Mouse (Mus musculus) E14TG2a.4 (cell line): ENCODE measurements around the gene Grb10.

ENCODE experiments used
- H3K27me3 ChIP-seq: 2 replicates; pipeline ENCODE4 v1.6.1; 2014; ENCODE audit warnings: low read length, control low read depth; ENCODE audit not compliant: insufficient read depth
- H3K36me3 ChIP-seq: 2 replicates; pipeline ENCODE4 v1.6.1; 2014; ENCODE audit warnings: low read length, control low read depth; ENCODE audit not compliant: insufficient read depth
- H3K4me1 ChIP-seq: replicated peaks from 2 replicates; pipeline ENCODE4 v1.6.1; 2014; ENCODE audit warnings: low read depth, low read length, control low read depth
- H3K4me3 ChIP-seq: replicated peaks from 2 replicates; pipeline ENCODE4 v1.5.1; 2014; ENCODE audit warnings: mild to moderate bottlenecking, low read length
- H3K9me3 ChIP-seq: 2 replicates; pipeline ENCODE4 v1.6.1; 2014; ENCODE audit warnings: low read length, control low read depth
- CTCF ChIP-seq: conservative IDR thresholded peaks from 2 replicates; pipeline ENCODE4 v1.5.1; 2014; ENCODE audit warnings: low read length
- NANOG ChIP-seq: IDR thresholded peaks from 2 replicates; pipeline ENCODE4 v1.6.1; 2014; ENCODE audit warnings: borderline replicate concordance, low read length, mixed read lengths
- POU5F1 ChIP-seq: IDR thresholded peaks from 2 replicates; pipeline ENCODE4 v1.6.1; 2014; ENCODE audit warnings: low read length, borderline replicate concordance

Gene Grb10

DNA sequence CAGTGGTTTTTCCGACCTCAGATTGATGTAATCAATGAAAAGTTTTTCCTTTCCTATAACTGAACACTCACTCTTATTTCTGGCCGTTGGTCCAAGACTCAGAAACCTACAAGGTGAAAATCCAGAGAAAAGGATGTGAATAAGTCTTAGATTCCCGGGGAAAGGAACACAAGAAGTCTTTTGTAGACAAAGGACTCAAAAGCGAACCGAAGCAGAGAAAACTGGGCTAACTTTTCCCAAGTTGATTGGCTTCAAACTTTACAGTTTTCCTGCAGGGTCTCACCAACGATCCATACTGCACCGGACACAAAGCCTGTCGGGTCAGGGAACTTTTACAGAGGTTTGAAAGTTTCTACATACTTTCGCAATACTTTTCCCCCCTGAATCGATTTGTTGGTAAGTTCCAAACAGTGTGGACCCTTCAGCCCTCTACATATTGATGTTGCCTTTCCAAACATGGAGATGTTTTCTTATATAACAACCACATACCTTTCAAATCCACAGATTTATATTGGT lies at the start of gene Grb10:
Gene Grb10, minus strand, starts transcription at position 214 of the 516 bp plus-strand sequence.
- H3K4me1 ChIP-seq: peaks cover 7% of the 10 kb centered on the region; the same call in 1 of the 2 replicates
- peaks cover 90% of the 10 kb centered on the region for H3K27me3 ChIP-seq
- H3K4me3 ChIP-seq: peak within 1 kb of the TSS; percentile 76
- TF ChIP-seq CTCF (no peak), POU5F1 (no peak)
- H3K36me3 ChIP-seq: no peaks in the 10 kb centered on the region
- H3K9me3 ChIP-seq: no peaks in the 10 kb centered on the region; the same call in 1 of the 2 replicates

DNA sequence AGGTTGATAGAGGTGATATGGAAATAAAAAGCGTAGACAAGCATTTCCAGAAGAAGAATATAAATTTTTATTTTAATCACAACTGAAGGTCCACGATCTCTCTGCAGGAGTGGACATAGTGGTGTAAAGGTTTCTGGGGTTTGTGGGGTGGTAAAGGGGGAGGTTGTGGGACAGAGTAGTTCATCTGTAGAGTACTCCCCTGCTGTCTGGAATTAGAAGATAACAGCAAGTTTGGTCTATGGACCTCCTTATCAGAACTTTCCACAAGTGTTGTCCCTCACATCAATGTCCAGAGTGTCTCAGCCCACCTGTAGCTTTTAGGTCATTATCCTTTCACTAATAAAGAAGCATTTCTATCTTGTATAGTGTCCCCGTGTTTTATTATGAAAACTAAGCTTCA lies 43.2 kb upstream of the Grb10 start:
- no peak for TF ChIP-seq NANOG
- no peak for TF ChIP-seq POU5F1
- no peak for TF ChIP-seq CTCF
- Histone ChIP-seq H3K4me1 (no peaks in the 10 kb centered on the region), H3K4me3 (no peak overlapping the region), H3K9me3 (no peaks in the 10 kb centered on the region), H3K27me3 (0 out of 2 replicates have a peak, but pooled peaks cover 6% of the 10 kb centered on the region), H3K36me3 (no peaks in the 10 kb centered on the region)

DNA sequence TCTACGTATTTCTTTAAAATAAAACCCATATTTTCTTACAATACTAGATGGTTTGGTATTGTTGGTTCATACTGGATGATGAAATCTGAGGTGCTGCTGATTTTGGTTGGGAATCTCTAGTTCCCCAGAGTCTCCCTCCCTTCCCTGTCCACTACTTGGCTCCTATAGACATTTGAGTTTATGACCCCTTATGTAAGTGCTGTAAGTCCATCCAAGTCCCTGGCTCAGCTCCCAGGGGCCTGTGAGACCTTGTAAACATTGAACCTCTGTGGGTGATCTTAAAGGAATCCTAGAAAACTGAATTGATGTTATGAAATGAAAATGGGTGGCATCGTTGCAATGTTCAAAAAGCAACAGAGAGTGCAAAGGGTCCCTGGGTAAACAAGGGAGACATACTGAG lies 40.7 kb upstream of the Grb10 start:
- no peaks in the 10 kb centered on the region for H3K36me3 ChIP-seq
- 0 out of 2 replicates have a peak, but pooled peaks cover 5% of the 10 kb centered on the region for H3K9me3 ChIP-seq
- H3K4me3 ChIP-seq: no peak overlapping the region
- 0 out of 2 replicates have a peak, but pooled peaks cover 6% of the 10 kb centered on the region for H3K27me3 ChIP-seq
- TF ChIP-seq NANOG: no peak
- TF ChIP-seq POU5F1: no peak
- TF ChIP-seq CTCF: no peak
- H3K4me1 ChIP-seq: no peaks in the 10 kb centered on the region

DNA sequence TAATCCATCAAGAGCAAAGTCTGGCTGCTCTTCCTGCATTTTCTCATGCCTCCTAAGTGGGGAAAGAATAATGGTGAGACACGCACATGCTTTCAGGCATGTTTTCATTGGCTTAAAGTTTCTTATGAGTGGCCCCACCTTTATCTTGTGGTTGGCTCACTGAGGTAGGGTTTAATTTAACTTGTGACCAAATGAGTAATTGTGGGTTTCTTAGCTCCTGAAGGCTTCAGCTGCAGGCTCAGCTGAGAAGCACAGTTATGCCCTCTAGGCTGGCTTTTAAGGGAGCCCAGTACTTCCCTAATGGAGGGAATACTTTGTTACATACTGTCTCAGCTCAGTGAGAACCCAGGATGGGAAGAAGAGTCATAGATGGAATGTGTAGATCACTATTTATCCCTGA lies 37.0 kb upstream of the Grb10 start:
- 0 out of 2 replicates have a peak, but pooled peaks cover 6% of the 10 kb centered on the region for H3K27me3 ChIP-seq
- H3K9me3 ChIP-seq: 0 out of 2 replicates have a peak, but pooled peaks cover 5% of the 10 kb centered on the region
- H3K4me3 ChIP-seq: no peak overlapping the region
- no peak for TF ChIP-seq CTCF
- no peak for TF ChIP-seq NANOG
- no peaks in the 10 kb centered on the region for H3K4me1 ChIP-seq
- H3K36me3 ChIP-seq: no peaks in the 10 kb centered on the region

DNA sequence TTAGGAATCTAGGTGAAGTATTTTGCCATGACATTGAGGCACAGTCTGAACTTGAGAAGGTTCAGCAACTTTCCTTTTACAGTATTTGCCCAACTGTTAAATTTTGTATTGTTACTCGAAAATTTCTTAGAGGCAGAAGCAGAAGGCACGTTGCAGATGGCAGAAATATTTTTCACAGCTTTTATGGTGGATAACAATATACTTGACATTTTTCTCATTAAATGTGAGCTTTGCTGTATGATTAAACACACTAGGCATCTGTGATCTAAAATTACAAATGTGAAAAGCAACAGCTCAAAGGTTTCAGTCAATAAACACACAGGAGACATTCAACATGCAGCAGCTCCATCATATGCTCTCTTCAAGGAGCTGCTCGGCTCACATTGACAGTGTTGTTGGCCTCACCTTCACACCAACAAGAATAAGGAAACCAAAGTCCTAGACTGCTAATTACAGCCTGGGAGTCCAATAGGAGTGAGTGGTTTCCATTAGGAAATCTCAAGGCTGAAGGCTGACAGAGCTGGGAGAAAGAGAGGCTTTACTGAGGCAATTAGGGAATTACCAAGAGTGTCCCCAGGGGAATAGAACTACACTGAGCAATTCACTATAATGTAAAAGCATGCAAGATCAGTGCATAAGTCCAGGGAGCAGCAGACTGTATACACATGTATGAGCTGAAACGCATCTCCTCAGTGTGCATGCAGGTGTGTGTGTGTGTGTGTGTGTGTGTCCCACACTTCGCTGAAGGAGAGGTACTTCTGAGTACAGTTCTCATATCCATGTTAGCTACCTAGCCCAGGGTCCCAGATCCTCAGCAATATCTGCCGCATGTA lies 35.1 kb upstream of the Grb10 start:
- Histone ChIP-seq H3K27me3 (no peaks in the 10 kb centered on the region), H3K4me3 (no peak overlapping the region), H3K4me1 (no peaks in the 10 kb centered on the region), H3K36me3 (no peaks in the 10 kb centered on the region), H3K9me3 (0 out of 2 replicates have a peak, but pooled peaks cover 5% of the 10 kb centered on the region)
- no peak for TF ChIP-seq CTCF
- TF ChIP-seq POU5F1: no peak
- no peak for TF ChIP-seq NANOG

DNA sequence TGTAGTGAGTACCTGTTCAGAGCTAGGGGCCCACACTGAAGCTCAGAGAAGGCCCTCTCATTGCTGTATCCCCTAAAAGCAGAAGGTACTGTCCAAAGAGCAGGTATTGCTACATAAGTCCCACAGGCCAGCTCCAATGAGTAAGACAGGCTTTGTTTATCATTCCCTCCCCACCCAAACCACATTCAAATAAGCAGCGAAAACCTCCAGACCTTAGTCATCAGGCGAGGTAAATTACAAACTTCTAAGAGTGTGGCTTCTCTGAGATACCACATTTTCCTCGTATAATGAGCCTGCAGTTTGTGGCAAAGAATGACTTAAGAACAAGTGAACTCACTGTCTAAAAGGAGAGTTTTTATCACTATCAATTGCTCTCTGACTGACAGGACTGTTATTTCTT lies 33.8 kb upstream of the Grb10 start:
- Histone ChIP-seq H3K27me3 (no peaks in the 10 kb centered on the region), H3K9me3 (0 out of 2 replicates have a peak, but pooled peaks cover 5% of the 10 kb centered on the region), H3K4me1 (no peaks in the 10 kb centered on the region), H3K36me3 (no peaks in the 10 kb centered on the region), H3K4me3 (no peak overlapping the region)
- TF ChIP-seq CTCF (no peak), POU5F1 (no peak), NANOG (no peak)

DNA sequence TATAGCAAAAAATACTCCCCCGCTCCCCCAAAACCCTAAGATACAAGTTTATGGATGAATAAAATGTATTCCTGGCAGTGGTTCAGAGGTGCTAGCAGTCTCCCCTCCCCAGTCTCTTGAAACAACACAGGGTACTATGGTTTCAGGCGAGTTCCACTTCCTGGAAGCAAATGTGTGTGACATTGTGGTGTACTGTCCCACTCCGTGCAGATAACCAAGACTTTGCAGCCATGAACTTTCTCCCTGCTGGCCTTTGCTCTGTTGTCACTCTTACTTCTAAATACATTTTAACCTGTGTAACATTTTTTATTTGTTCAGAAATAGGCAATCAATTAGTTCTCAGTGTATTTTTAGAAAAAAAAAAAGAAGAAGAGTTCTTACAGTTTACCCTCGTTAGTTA lies 20.5 kb upstream of the Grb10 start:
- no peaks in the 10 kb centered on the region for H3K36me3 ChIP-seq
- no peaks in the 10 kb centered on the region for H3K9me3 ChIP-seq
- H3K4me1 ChIP-seq: no peaks in the 10 kb centered on the region
- peaks cover 12% of the 10 kb centered on the region for H3K27me3 ChIP-seq
- TF ChIP-seq POU5F1 (no peak), NANOG (no peak), CTCF (no peak)
- H3K4me3 ChIP-seq: no peak overlapping the region

DNA sequence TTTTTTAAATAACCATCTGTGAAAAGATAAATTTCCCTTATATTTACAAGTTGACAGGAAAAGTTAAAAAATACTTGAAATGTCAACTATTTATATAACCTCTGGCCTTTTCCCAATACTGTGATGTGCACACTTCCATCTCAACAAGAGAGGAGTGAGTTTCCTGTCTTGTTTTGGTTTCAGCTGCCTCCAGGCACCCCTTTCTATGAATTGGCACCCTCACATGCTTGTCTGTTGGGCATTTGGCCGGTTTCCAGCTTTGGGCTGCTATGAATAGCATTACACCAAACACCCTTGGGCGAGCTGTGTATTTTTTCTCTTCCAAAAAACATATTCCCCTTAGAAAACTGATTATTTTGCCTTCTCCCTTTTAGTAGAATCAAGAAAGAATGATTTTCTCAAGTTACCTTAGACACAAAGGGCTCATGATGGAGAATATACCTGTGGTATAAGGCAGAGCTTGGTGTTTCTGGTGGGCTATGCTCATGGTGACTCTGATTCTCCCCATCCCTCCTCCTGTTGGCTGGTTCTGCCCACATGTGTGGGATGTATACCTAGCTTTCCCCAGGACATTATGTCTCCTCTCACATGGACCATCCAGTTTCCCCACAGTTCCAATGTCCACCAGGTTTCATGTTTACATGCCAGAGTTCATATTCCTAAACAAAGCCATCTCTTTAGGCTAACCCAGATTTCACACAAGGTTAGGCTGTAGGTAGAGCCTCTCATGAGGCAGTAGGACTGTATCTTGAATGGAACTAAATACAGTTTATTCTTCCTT lies 10.3 kb upstream of the Grb10 start:
- Histone ChIP-seq H3K4me3 (no peak overlapping the region), H3K4me1 (no peaks in the 10 kb centered on the region), H3K9me3 (no peaks in the 10 kb centered on the region), H3K36me3 (no peaks in the 10 kb centered on the region), H3K27me3 (peaks cover 33% of the 10 kb centered on the region)
- no peak for TF ChIP-seq NANOG
- TF ChIP-seq CTCF: no peak
- TF ChIP-seq POU5F1: no peak
